Mouse (Mus musculus) C2C12 (cell line): Measurements from ENCODE around the gene Gm20604. TPM values are rescaled to one million over a fixed set of nuclear protein-coding genes. Genes with fewer than 3 reads are reported as not detected.

Experiments
- H3K27me3 ChIP-seq: one replicate; pipeline ENCODE4 v1.6.1; 2011; ENCODE audit not compliant: control insufficient read depth, insufficient read depth, insufficient read length
- H3K36me3 ChIP-seq: one replicate; pipeline ENCODE4 v1.6.1; 2011; ENCODE audit not compliant: control insufficient read depth, insufficient read depth
- H3K4me3 ChIP-seq: one replicate; pipeline ENCODE4 v1.5.1; 2011; ENCODE audit warnings: mild to moderate bottlenecking, control low read depth; ENCODE audit not compliant: poor library complexity, insufficient read depth, severe bottlenecking
- H3K79me2 ChIP-seq: one replicate; pipeline ENCODE4 v1.6.1; 2011; ENCODE audit not compliant: control insufficient read depth, insufficient read depth
- H3K79me3 ChIP-seq: one replicate; pipeline ENCODE4 v1.6.1; 2011; ENCODE audit warnings: low read depth, control low read depth
- H3ac ChIP-seq: one replicate; pipeline ENCODE3; 2011; ENCODE audit warnings: low read depth; ENCODE audit not compliant: control insufficient read depth, insufficient read length
- CEBPB ChIP-seq: IDR thresholded peaks from one replicate; pipeline ENCODE4 v1.6.1; 2011; ENCODE audit warnings: low read depth, mild to moderate bottlenecking, control low read depth, moderate library complexity
- CTCF ChIP-seq: IDR thresholded peaks from one replicate; pipeline ENCODE4 v1.5.1; 2011; ENCODE audit not compliant: control insufficient read depth, insufficient read depth, insufficient read length
- FOSL1 ChIP-seq: IDR thresholded peaks from one replicate; pipeline ENCODE4 v1.8.0; 2011; ENCODE audit warnings: mild to moderate bottlenecking, low read length; ENCODE audit not compliant: poor library complexity, insufficient read depth, severe bottlenecking
- MAX ChIP-seq: IDR thresholded peaks from one replicate; pipeline ENCODE4 v1.6.1; 2011; ENCODE audit warnings: mild to moderate bottlenecking, control low read depth
- MYOD1 ChIP-seq: IDR thresholded peaks from one replicate; pipeline ENCODE4 v1.6.1; 2011; ENCODE audit warnings: low read depth; ENCODE audit not compliant: control insufficient read depth, insufficient read length
- MYOG ChIP-seq: IDR thresholded peaks from one replicate; pipeline ENCODE4 v1.6.1; 2011; ENCODE audit not compliant: control insufficient read depth, insufficient read length; ENCODE audit errors: extremely low read depth
- USF1 ChIP-seq: IDR thresholded peaks from one replicate; pipeline ENCODE4 v1.6.1; 2011; ENCODE audit warnings: low read depth, mild to moderate bottlenecking, control low read depth, moderate library complexity
- polyA plus RNA-seq: library from polyadenylated mRNA; unstranded; fragments of >200 nt; fragmentation: generic; extraction: Trizol; gene quantifications from one replicate; pipeline ENCODE4 v1.2.1, GENCODE M21; 2012; ENCODE audit warnings: missing spikeins

Gm20604 gene
- polyA plus RNA-seq, 1 experiment, result 6.0 TPM

- no peaks in the 10 kb centered on the region for H3K36me3 ChIP-seq
- TF ChIP-seq FOSL1 (no peak), CTCF (no peak), MYOD1 (no peak), MYOG (no peak), MAX (no peak), CEBPB (no peak), USF1 (no peak)
- no peaks in the 10 kb centered on the region for H3K79me3 ChIP-seq
- no peak overlapping the region for H3ac ChIP-seq
- H3K4me3 ChIP-seq, result no peak overlapping the region
- H3K79me2 ChIP-seq, result no peaks in the 10 kb centered on the region
- H3K27me3 ChIP-seq, result no peaks in the 10 kb centered on the region
Measured at GRCm38 (mm10) chr12:102705906-102706640, 52.4 kb downstream of the Gm20604 start.

GRCm38 (mm10) chr12:102705216-102705871 is 53.1 kb downstream of the Gm20604 start:
- Histone ChIP-seq H3K79me2 (no peaks in the 10 kb centered on the region), H3K36me3 (no peaks in the 10 kb centered on the region), H3K79me3 (no peaks in the 10 kb centered on the region), H3ac (peak overlapping the region; percentile 85), H3K27me3 (no peaks in the 10 kb centered on the region), H3K4me3 (peak overlapping the region; percentile 34)
- peak; percentile 94 for TF ChIP-seq CTCF
- TF ChIP-seq MYOD1, result no peak

- Histone ChIP-seq H3K27me3 (no peaks in the 10 kb centered on the region), H3K36me3 (no peaks in the 10 kb centered on the region), H3ac (peak within 1 kb of the TSS; percentile 85), H3K4me3 (peak within 1 kb of the TSS; percentile 34), H3K79me3 (no peaks in the 10 kb centered on the region), H3K79me2 (no peaks in the 10 kb centered on the region)
- TF ChIP-seq FOSL1 (no peak), USF1 (no peak), CTCF (no peak), MYOG (no peak), CEBPB (no peak), MAX (no peak), MYOD1 (no peak)
Measured at GRCm38 (mm10) chr12:102704457-102705198, 53.8 kb downstream of the Gm20604 start, which contains the start of gene Itpk1. TSS of gene Itpk1 (minus strand) at chr12:102704930.

GRCm38 (mm10) chr12:102703921-102704408 is 54.5 kb downstream of the Gm20604 start:
- Histone ChIP-seq H3K27me3 (no peaks in the 10 kb centered on the region), H3K36me3 (no peaks in the 10 kb centered on the region), H3K79me3 (no peaks in the 10 kb centered on the region), H3ac (peak overlapping the region; percentile 76), H3K4me3 (peak overlapping the region; percentile 34), H3K79me2 (no peaks in the 10 kb centered on the region)
- no peak for TF ChIP-seq MAX

DNA sequence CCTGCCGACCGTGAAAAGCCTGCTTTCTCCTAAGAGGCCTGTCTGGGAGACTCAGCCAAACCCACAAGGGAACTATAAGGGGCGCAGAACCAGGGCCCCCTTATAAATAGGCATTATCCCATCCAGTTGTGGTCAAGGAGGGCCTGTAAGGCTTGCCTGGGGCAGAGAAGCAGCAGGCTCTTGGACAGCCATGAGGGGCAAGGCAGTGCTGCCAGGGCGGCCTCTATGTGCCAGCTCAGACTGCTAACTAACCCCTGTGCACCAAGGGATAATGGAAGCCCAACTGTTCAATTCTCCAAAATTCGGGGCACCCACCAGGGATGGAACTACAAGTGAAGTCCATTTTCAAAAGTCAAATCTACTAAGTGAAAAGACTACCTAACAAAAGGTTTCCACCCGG is 55.0 kb downstream of the Gm20604 start:
- Histone ChIP-seq H3K27me3 (no peaks in the 10 kb centered on the region), H3K79me3 (no peaks in the 10 kb centered on the region), H3K79me2 (no peaks in the 10 kb centered on the region), H3K36me3 (no peaks in the 10 kb centered on the region), H3ac (no peak overlapping the region), H3K4me3 (no peak overlapping the region)
- TF ChIP-seq USF1 (no peak), MAX (no peak), CEBPB (no peak), FOSL1 (no peak), MYOD1 (no peak), CTCF (no peak), MYOG (no peak)
